Mouse (Mus musculus): ENCODE measurements at regions not wholly inside any gene's neighbourhood (a gene's known extent, or its start where the extent isn't known, plus 50 kb on each side); places are given as distances from the start of the nearest gene placed in this dataset.

GRCm38 (mm10) chr2:128312084-128312594 is 186.3 kb downstream of the Bcl2l11 start:
- Histone ChIP-seq H3K36me3 (ENCODE audit: control insufficient read depth, insufficient read depth, low read length) (no peaks in the 10 kb centered on the region), H3K4me3 (ENCODE audit: low read depth, low read length) (peak overlapping the region; percentile 47), H3K4me1 (ENCODE audit: control insufficient read depth, insufficient read depth, insufficient read length, low read length) (peaks cover 3% of the 10 kb centered on the region; the same call in 1 of the 2 replicates), H3K27me3 (ENCODE audit: control insufficient read depth, insufficient read depth, low read length) (no peaks in the 10 kb centered on the region), H3K27ac (ENCODE audit: insufficient read depth, low read depth, low read length) (no peak overlapping the region)
- TF ChIP-seq CTCF (IDR thresholded peaks at IDR 0.05; ENCODE audit: extremely low read depth, insufficient read length, insufficient replicate concordance, low read depth, low read length) (no peak), POLR2A (IDR thresholded peaks at IDR 0.05; ENCODE audit: low read depth, low read length) (no peak)
- WGBS = 6% methylated on average over 14 of the region's 14 CpGs

- H3K4me3 ChIP-seq (ENCODE audit: low read depth, low read length) = no peak overlapping the region
- H3K36me3 ChIP-seq (ENCODE audit: control insufficient read depth, insufficient read depth, low read length) = no peaks in the 10 kb centered on the region
- no peak overlapping the region for H3K27ac ChIP-seq (ENCODE audit: insufficient read depth, low read depth, low read length)
- TF ChIP-seq CTCF (IDR thresholded peaks at IDR 0.05; ENCODE audit: extremely low read depth, insufficient read length, insufficient replicate concordance, low read depth, low read length) = no peak
- 76% methylated on average over 12 of the region's 12 CpGs for WGBS
- peaks cover 3% of the 10 kb centered on the region; the same call in 1 of the 2 replicates for H3K4me1 ChIP-seq (ENCODE audit: control insufficient read depth, insufficient read depth, insufficient read length, low read length)
- no peaks in the 10 kb centered on the region for H3K27me3 ChIP-seq (ENCODE audit: control insufficient read depth, insufficient read depth, low read length)
Observed at GRCm38 (mm10) chr2:128312659-128313581, 187.1 kb downstream of the Bcl2l11 start.

GRCm38 (mm10) chr2:128313582-128313918 is 187.7 kb downstream of the Bcl2l11 start:
- Histone ChIP-seq H3K27me3 (ENCODE audit: control insufficient read depth, insufficient read depth, low read length) (no peaks in the 10 kb centered on the region), H3K27ac (ENCODE audit: insufficient read depth, low read depth, low read length) (no peak overlapping the region), H3K36me3 (ENCODE audit: control insufficient read depth, insufficient read depth, low read length) (no peaks in the 10 kb centered on the region), H3K4me1 (ENCODE audit: control insufficient read depth, insufficient read depth, insufficient read length, low read length) (peaks cover 3% of the 10 kb centered on the region; the same call in 1 of the 2 replicates), H3K4me3 (ENCODE audit: low read depth, low read length) (no peak overlapping the region)
- WGBS = 73% methylated on average over 2 of the region's 2 CpGs
- TF ChIP-seq CTCF (IDR thresholded peaks at IDR 0.05; ENCODE audit: extremely low read depth, insufficient read length, insufficient replicate concordance, low read depth, low read length) (no peak), POLR2A (IDR thresholded peaks at IDR 0.05; ENCODE audit: low read depth, low read length) (no peak)

GRCm38 (mm10) chr2:128313948-128314347 is 188.1 kb downstream of the Bcl2l11 start:
- H3K27me3 ChIP-seq (ENCODE audit: control insufficient read depth, insufficient read depth, low read length) = no peaks in the 10 kb centered on the region
- no peak overlapping the region for H3K27ac ChIP-seq (ENCODE audit: insufficient read depth, low read depth, low read length)
- TF ChIP-seq POLR2A (IDR thresholded peaks at IDR 0.05; ENCODE audit: low read depth, low read length) (no peak), CTCF (IDR thresholded peaks at IDR 0.05; ENCODE audit: extremely low read depth, insufficient read length, insufficient replicate concordance, low read depth, low read length) (no peak)
- no peak overlapping the region for H3K4me3 ChIP-seq (ENCODE audit: low read depth, low read length)
- H3K36me3 ChIP-seq (ENCODE audit: control insufficient read depth, insufficient read depth, low read length) = no peaks in the 10 kb centered on the region
- peaks cover 3% of the 10 kb centered on the region; the same call in 1 of the 2 replicates for H3K4me1 ChIP-seq (ENCODE audit: control insufficient read depth, insufficient read depth, insufficient read length, low read length)
- WGBS = 82% methylated on average over 1 of the region's 1 CpGs

GRCm38 (mm10) chr2:128316516-128316915 is 190.7 kb downstream of the Bcl2l11 start:
- Histone ChIP-seq H3K27me3 (ENCODE audit: control insufficient read depth, insufficient read depth, low read length) (no peaks in the 10 kb centered on the region), H3K4me3 (ENCODE audit: low read depth, low read length) (no peak overlapping the region), H3K36me3 (ENCODE audit: control insufficient read depth, insufficient read depth, low read length) (no peaks in the 10 kb centered on the region), H3K27ac (ENCODE audit: insufficient read depth, low read depth, low read length) (no peak overlapping the region), H3K4me1 (ENCODE audit: control insufficient read depth, insufficient read depth, insufficient read length, low read length) (peaks cover 3% of the 10 kb centered on the region; the same call in 1 of the 2 replicates)
- no peak for TF ChIP-seq CTCF (IDR thresholded peaks at IDR 0.05; ENCODE audit: extremely low read depth, insufficient read length, insufficient replicate concordance, low read depth, low read length)
- TF ChIP-seq POLR2A (IDR thresholded peaks at IDR 0.05; ENCODE audit: low read depth, low read length) = no peak
- WGBS = 41% methylated on average over 2 of the region's 2 CpGs

GRCm38 (mm10) chr2:128318266-128318665 is 192.4 kb downstream of the Bcl2l11 start:
- H3K27ac ChIP-seq (ENCODE audit: insufficient read depth, low read depth, low read length) = no peak overlapping the region
- H3K4me3 ChIP-seq (ENCODE audit: low read depth, low read length) = no peak overlapping the region
- 77% methylated on average over 4 of the region's 4 CpGs for WGBS
- H3K36me3 ChIP-seq (ENCODE audit: control insufficient read depth, insufficient read depth, low read length) = no peaks in the 10 kb centered on the region
- H3K27me3 ChIP-seq (ENCODE audit: control insufficient read depth, insufficient read depth, low read length) = no peaks in the 10 kb centered on the region
- no peak for TF ChIP-seq POLR2A (IDR thresholded peaks at IDR 0.05; ENCODE audit: low read depth, low read length)
- no peak for TF ChIP-seq CTCF (IDR thresholded peaks at IDR 0.05; ENCODE audit: extremely low read depth, insufficient read length, insufficient replicate concordance, low read depth, low read length)
- no peaks in the 10 kb centered on the region for H3K4me1 ChIP-seq (ENCODE audit: control insufficient read depth, insufficient read depth, insufficient read length, low read length)

- Histone ChIP-seq H3K36me3 (ENCODE audit: control insufficient read depth, insufficient read depth, low read length) (no peaks in the 10 kb centered on the region), H3K4me3 (ENCODE audit: low read depth, low read length) (no peak overlapping the region), H3K4me1 (ENCODE audit: control insufficient read depth, insufficient read depth, insufficient read length, low read length) (peaks cover under 1% of the 10 kb centered on the region; the same call in 1 of the 2 replicates), H3K27ac (ENCODE audit: insufficient read depth, low read depth, low read length) (no peak overlapping the region), H3K27me3 (ENCODE audit: control insufficient read depth, insufficient read depth, low read length) (no peaks in the 10 kb centered on the region)
- WGBS = 70% methylated on average over 5 of the region's 5 CpGs
- no peak for TF ChIP-seq POLR2A (IDR thresholded peaks at IDR 0.05; ENCODE audit: low read depth, low read length)
Observed at GRCm38 (mm10) chr2:128318956-128319355, 193.1 kb downstream of the Bcl2l11 start.

Measured in small intestine, adult 2 months (tissue).